11 mouse cellular contexts compared by ENCODE assay signal in genomic region chr12:21335869-21336268, GRCm38 (mm10). TPM values are rescaled to one million over a fixed set of nuclear protein-coding genes. Genes with fewer than 3 reads are reported as not detected.
DNase-seq lines count a peak whose midpoint lies in the region; ATAC-seq lines count a peak whose summit lies in the region.
"Had no signal": no experiment of that assay in that cellular context is flagged by ENCODE, and none has a peak within 500 bp of the region (broad histone marks: within the 10 kb centered on the region; RNA-seq: fewer than 3 reads in every experiment).

No protein-coding gene starts in this region.

- no peak overlapping the region for H3K27ac ChIP-seq in heart, embryonic 11.5 days (ENCODE audit: low read depth, low read length)
- H3K27ac ChIP-seq: neural tube, embryonic 12.5 days had no signal

- WGBS in heart, embryonic 11.5 days (ENCODE audit: insufficient replicate concordance), result 95% methylated on average over 7 of the region's 7 CpGs

- H3K4me3 ChIP-seq in heart, embryonic 11.5 days (ENCODE audit: low read depth, low read length), result no peak overlapping the region
- H3K4me3 ChIP-seq: erythroblast, embryonic 14.5 days; neural tube, embryonic 12.5 days had no signal

- peaks cover 27% of the 10 kb centered on the region for H3K36me3 ChIP-seq in heart, embryonic 11.5 days (ENCODE audit: control insufficient read depth, insufficient read depth, low read length)

- no peaks in the 10 kb centered on the region for H3K27me3 ChIP-seq in heart, embryonic 11.5 days (ENCODE audit: control insufficient read depth, insufficient read depth, low read length)
- H3K27me3 ChIP-seq: neural tube, embryonic 12.5 days had no signal

- DNase-seq in heart, adult 11 months, result peak; percentile 96
- DNase-seq in layer of hippocampus, adult 9-11 months, result peak; percentile 91
- peak; percentile 12 for DNase-seq in naive thymus-derived CD4-positive, alpha-beta T cell, adult 2 months (ENCODE audit: low read depth)
- DNase-seq in cerebellum, adult 9-10 months, result no peak
- DNase-seq in embryo, embryonic 9.5 days (ENCODE audit: extremely low spot score), result no peak
- DNase-seq: adrenal gland, adult 8-10 months had no signal

- H3K9ac ChIP-seq in heart, embryonic 11.5 days (ENCODE audit: low read depth, low read length), result no peak overlapping the region
- H3K9ac ChIP-seq: neural tube, embryonic 12.5 days had no signal

- no peak for ATAC-seq in heart, embryonic 11.5 days (replicated peaks; ENCODE audit: insufficient number of reproducible peaks, low FRiP score, low TSS enrichment)
- ATAC-seq in CD4-positive, CD25-positive, alpha-beta regulatory T cell, adult 4 months, result peak; percentile 93
- ATAC-seq in cerebellum, adult (ENCODE audit: insufficient number of reproducible peaks, low FRiP score, low TSS enrichment), result no peak

- H3K9me3 ChIP-seq in heart, embryonic 11.5 days (replicated peaks; ENCODE audit: control insufficient read depth, low read length), result no peaks in the 10 kb centered on the region
- H3K9me3 ChIP-seq: neural tube, embryonic 12.5 days had no signal

- H3K4me2 ChIP-seq in heart, embryonic 11.5 days, result no peak overlapping the region
- H3K4me2 ChIP-seq: neural tube, embryonic 12.5 days had no signal

- no peaks in the 10 kb centered on the region for H3K4me1 ChIP-seq in heart, embryonic 11.5 days (ENCODE audit: control insufficient read depth, insufficient read depth, low read length)
- H3K4me1 ChIP-seq: neural tube, embryonic 12.5 days had no signal

RNA-seq across cellular contexts. Expression of gene Iah1, which starts 19.7 kb away (rescaled TPM):
- 42.9 and 50.2 TPM in 2 replicates for polyA plus RNA-seq in heart, embryonic 11.5 days (2014; fragmentation: Nextera tagmentation; extraction: Ambion mirVana)
- polyA plus RNA-seq in CD4-positive, CD25-positive, alpha-beta regulatory T cell, adult 4 months (2017; shearing (Covaris generic)), result 10 to 100 TPM; 45.9 to 50.2 TPM

RNA-seq across cellular contexts. Expression of gene Adam17, which starts 37.6 kb away (rescaled TPM):
- polyA plus RNA-seq in heart, embryonic 11.5 days (2014; fragmentation: Nextera tagmentation; extraction: Ambion mirVana), result 28.7 and 36.0 TPM in 2 replicates
- 10 to 100 TPM; 49.8 to 50.7 TPM for polyA plus RNA-seq in CD4-positive, CD25-positive, alpha-beta regulatory T cell, adult 4 months (2017; shearing (Covaris generic))

RNA-seq across cellular contexts. Expression of gene Itgb1bp1, which starts 49.8 kb away (rescaled TPM):
- 36.6 and 41.6 TPM in 2 replicates for polyA plus RNA-seq in heart, embryonic 11.5 days (2014; fragmentation: Nextera tagmentation; extraction: Ambion mirVana)
- 10 to 100 TPM; 68.6 to 70.5 TPM for polyA plus RNA-seq in CD4-positive, CD25-positive, alpha-beta regulatory T cell, adult 4 months (2017; shearing (Covaris generic))

RNA-seq across cellular contexts. Expression of gene Cpsf3, which starts 50.7 kb away (rescaled TPM):
- 80.7 and 88.5 TPM in 2 replicates for polyA plus RNA-seq in heart, embryonic 11.5 days (2014; fragmentation: Nextera tagmentation; extraction: Ambion mirVana)
- 100 to 1,000 TPM; 139 to 163 TPM for polyA plus RNA-seq in CD4-positive, CD25-positive, alpha-beta regulatory T cell, adult 4 months (2017; shearing (Covaris generic))

Comparison
In these comparisons a context has a peak if more than half of its experiments do, and no peak if none do; other contexts are left out.
1. DNase-seq: peak in heart, adult 11 months (single experiment), layer of hippocampus, adult 9-11 months (single experiment) and naive thymus-derived CD4-positive, alpha-beta T cell, adult 2 months (single experiment); none in cerebellum, adult 9-10 months (single experiment) and embryo, embryonic 9.5 days (single experiment).